13 mouse cellular contexts compared by ENCODE assay signal in the genomic region with DNA sequence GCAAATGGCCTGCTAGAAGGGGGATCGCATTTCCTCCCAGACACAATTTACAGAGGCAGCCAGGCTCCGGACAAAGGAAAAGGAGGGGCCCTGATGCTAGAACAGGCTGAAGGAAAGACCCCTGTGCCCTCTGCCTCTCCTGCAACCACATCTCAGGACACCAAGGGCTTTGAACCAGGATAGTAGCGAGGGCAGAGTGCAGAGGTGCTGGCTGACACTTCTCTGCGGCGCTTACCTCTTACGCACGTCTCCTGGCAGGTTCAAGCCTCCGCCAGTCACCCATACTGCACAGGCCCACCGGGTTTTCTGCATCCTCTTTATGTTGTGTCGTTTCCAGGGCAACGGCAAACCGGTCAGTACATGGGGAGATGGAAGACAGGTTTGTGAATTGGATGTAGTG. TPM values are rescaled to one million over a fixed set of nuclear protein-coding genes. Genes with fewer than 3 reads are reported as not detected.
A peak's percentile ranks its signal among the peaks of the same experiment; 100 is the strongest.
DNase-seq lines count a peak whose midpoint lies in the region; ATAC-seq lines count a peak whose summit lies in the region.
"Had no signal": no experiment of that assay in that cellular context is flagged by ENCODE, and none has a peak within 500 bp of the region (broad histone marks: within the 10 kb centered on the region; RNA-seq: fewer than 3 reads in every experiment).

No protein-coding gene starts in this region.

- no peaks in the 10 kb centered on the region for H3K36me3 ChIP-seq in lung, embryonic 16.5 days (ENCODE audit: control insufficient read depth, insufficient read depth, low read length)
- no peaks in the 10 kb centered on the region for H3K36me3 ChIP-seq in forebrain, embryonic 14.5 days (ENCODE audit: control insufficient read depth, insufficient read depth, low read length)
- no peaks in the 10 kb centered on the region for H3K36me3 ChIP-seq in limb, embryonic 12.5 days
- H3K36me3 ChIP-seq in neural tube, embryonic 15.5 days: no peaks in the 10 kb centered on the region

- no peak overlapping the region for H3K4me3 ChIP-seq in lung, embryonic 16.5 days (ENCODE audit: low read length)
- no peak overlapping the region for H3K4me3 ChIP-seq in forebrain, embryonic 14.5 days (ENCODE audit: low read depth, low read length)
- H3K4me3 ChIP-seq in limb, embryonic 12.5 days (replicated peaks): 0 out of 2 replicates have a peak overlapping the region, but pooled peaks have one; percentile 8
- no peak overlapping the region for H3K4me3 ChIP-seq in neural tube, embryonic 15.5 days (replicated peaks)

- DNase-seq in lung, postnatal 4 days: no peak
- DNase-seq in forebrain, embryonic 14.5 days (ENCODE audit: low spot score): no peak
- DNase-seq in gastrocnemius, postnatal 10 days: no peak
- no peak for DNase-seq in right cerebral cortex, postnatal 14 days
- DNase-seq: cerebellum, postnatal 25 days; thymus, postnatal 25 days had no signal

- ATAC-seq in lung, embryonic 16.5 days (ENCODE audit: low read depth): no peak
- no peak for ATAC-seq in forebrain, embryonic 14.5 days
- peak; percentile 55; the same call in 1 of the 2 replicates for ATAC-seq in limb, embryonic 12.5 days (ENCODE audit: insufficient number of reproducible peaks, insufficient read depth, low FRiP score, low TSS enrichment, low read depth)
- peak; percentile 75; the same call in 1 of the 2 replicates for ATAC-seq in neural tube, embryonic 15.5 days (ENCODE audit: low FRiP score)

- WGBS in lung, embryonic 16.5 days: 37% methylated on average over 12 of the region's 12 CpGs
- 36% methylated on average over 12 of the region's 12 CpGs for WGBS in forebrain, embryonic 14.5 days
- 23% methylated on average over 12 of the region's 12 CpGs for WGBS in limb, embryonic 12.5 days
- 20% methylated on average over 12 of the region's 12 CpGs for WGBS in neural tube, embryonic 15.5 days

- H3K27me3 ChIP-seq in lung, embryonic 16.5 days (ENCODE audit: control insufficient read depth, insufficient read depth, low read depth, low read length): no peaks in the 10 kb centered on the region
- no peaks in the 10 kb centered on the region for H3K27me3 ChIP-seq in forebrain, embryonic 14.5 days (replicated peaks; ENCODE audit: control insufficient read depth, insufficient read depth, low read length)
- H3K27me3 ChIP-seq in limb, embryonic 12.5 days: no peaks in the 10 kb centered on the region
- H3K27me3 ChIP-seq in neural tube, embryonic 15.5 days (replicated peaks): no peaks in the 10 kb centered on the region

- H3K27ac ChIP-seq in lung, embryonic 16.5 days (ENCODE audit: low read length): no peak overlapping the region
- peak overlapping the region; percentile 24; the same call in 1 of the 2 replicates for H3K27ac ChIP-seq in forebrain, embryonic 14.5 days (ENCODE audit: low read depth, low read length)
- H3K27ac ChIP-seq in limb, embryonic 12.5 days: peak overlapping the region; percentile 86
- peak overlapping the region; percentile 56 for H3K27ac ChIP-seq in neural tube, embryonic 15.5 days (replicated peaks)

- no peaks in the 10 kb centered on the region for H3K4me1 ChIP-seq in lung, embryonic 16.5 days (replicated peaks; ENCODE audit: control insufficient read depth, insufficient read depth, low read length)
- peaks cover 3% of the 10 kb centered on the region; the same call in 1 of the 2 replicates for H3K4me1 ChIP-seq in forebrain, embryonic 14.5 days (ENCODE audit: control insufficient read depth, insufficient read depth, low read length)
- H3K4me1 ChIP-seq in limb, embryonic 12.5 days (replicated peaks): peaks cover 32% of the 10 kb centered on the region
- H3K4me1 ChIP-seq in neural tube, embryonic 15.5 days: peaks cover 11% of the 10 kb centered on the region

- 0 out of 2 replicates have a peak overlapping the region, but pooled peaks have one; percentile 7 for H3K9ac ChIP-seq in lung, embryonic 16.5 days (ENCODE audit: low read length)
- peak overlapping the region; percentile 8; the same call in 1 of the 2 replicates for H3K9ac ChIP-seq in forebrain, embryonic 14.5 days (ENCODE audit: low read length)
- H3K9ac ChIP-seq in limb, embryonic 12.5 days (replicated peaks): peak overlapping the region; percentile 47; the same call in 1 of the 2 replicates
- no peak overlapping the region for H3K9ac ChIP-seq in neural tube, embryonic 15.5 days (replicated peaks)

- H3K9me3 ChIP-seq in lung, embryonic 16.5 days (ENCODE audit: control insufficient read depth, low read length): no peaks in the 10 kb centered on the region
- H3K9me3 ChIP-seq in forebrain, embryonic 14.5 days (replicated peaks; ENCODE audit: control insufficient read depth, low read length): no peaks in the 10 kb centered on the region
- H3K9me3 ChIP-seq in limb, embryonic 12.5 days: no peaks in the 10 kb centered on the region
- H3K9me3 ChIP-seq in neural tube, embryonic 15.5 days (replicated peaks): no peaks in the 10 kb centered on the region

- no peak overlapping the region for H3K4me2 ChIP-seq in lung, embryonic 16.5 days (ENCODE audit: low read depth, low read length)
- no peak overlapping the region for H3K4me2 ChIP-seq in forebrain, embryonic 14.5 days (ENCODE audit: low read length)
- H3K4me2 ChIP-seq in limb, embryonic 12.5 days: peak overlapping the region; percentile 39
- peak overlapping the region; percentile 27 for H3K4me2 ChIP-seq in neural tube, embryonic 15.5 days

RNA-seq across cellular contexts. Expression of a gene that starts 12.0 kb away (rescaled TPM):
- polyA plus RNA-seq in lung, embryonic 16.5 days (2015; fragmentation: Nextera tagmentation; extraction: Ambion mirVana): 1.6 TPM in 2 replicates
- polyA plus RNA-seq in forebrain, embryonic 14.5 days (2014; fragmentation: Nextera tagmentation; extraction: Ambion mirVana): 6.7 and 9.1 TPM in 2 replicates
- 8.7 and 9.8 TPM in 2 replicates for polyA plus RNA-seq in limb, embryonic 12.5 days (2016; fragmentation: Nextera tagmentation; extraction: Ambion mirVana)
- 23.7 and 26.5 TPM in 2 replicates for polyA plus RNA-seq in neural tube, embryonic 15.5 days (2015; fragmentation: Nextera tagmentation; extraction: Ambion mirVana)
- total RNA-seq in gastrocnemius, postnatal 10 days (2021): 1 to 10 TPM; 3.9 to 4.0 TPM
- total RNA-seq: hematopoietic stem cell, adult 5-6 weeks; liver, adult 2 months; MEL; monocyte, adult 5-6 weeks had no signal

Comparison
In these comparisons a context has a peak if more than half of its experiments do, and no peak if none do; other contexts are left out.
1. ATAC-seq: peak in limb, embryonic 12.5 days (single experiment) and neural tube, embryonic 15.5 days (single experiment); none in lung, embryonic 16.5 days (single experiment) and forebrain, embryonic 14.5 days (single experiment).
2. H3K4me2 ChIP-seq: peak in limb, embryonic 12.5 days (single experiment) and neural tube, embryonic 15.5 days (single experiment); none in lung, embryonic 16.5 days (single experiment) and forebrain, embryonic 14.5 days (single experiment).